Mouse (Mus musculus): ENCODE data around the gene Hp1bp3.

DNA sequence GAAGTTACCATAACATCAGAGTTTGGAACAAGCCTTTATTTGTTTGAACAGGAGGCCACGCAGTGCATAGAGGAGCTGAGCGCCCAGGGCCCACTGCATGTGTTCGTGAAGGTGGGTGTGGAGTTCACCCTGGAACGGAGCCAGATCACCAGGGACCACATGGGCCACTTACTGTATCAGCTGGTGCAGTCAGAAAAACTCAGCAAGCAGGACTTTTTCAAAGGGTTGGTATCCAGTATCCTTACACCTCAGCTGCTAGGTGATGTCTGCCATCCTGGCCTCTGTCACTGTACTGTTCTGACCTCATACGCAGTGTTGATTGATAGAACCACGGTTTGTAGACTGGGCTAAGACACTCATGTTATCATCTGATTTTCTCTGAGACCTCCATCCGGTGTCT is 28.1 kb upstream of the Hp1bp3 start:
- TF ChIP-seq GATA1 (IDR thresholded peaks at IDR 0.05; ENCODE audit: low read length) (no peak), TAL1 (IDR thresholded peaks at IDR 0.05; ENCODE audit: low read length) (no peak)
